Mouse (Mus musculus): Measurements from ENCODE around the gene Aipl1. TPM values are rescaled to one million over a fixed set of nuclear protein-coding genes. Genes with fewer than 3 reads are reported as not detected.

The Aipl1 gene
- polyA plus RNA-seq (2012; rRNA removed) = 0.04 and 0.06 TPM in 2 replicates

DNA sequence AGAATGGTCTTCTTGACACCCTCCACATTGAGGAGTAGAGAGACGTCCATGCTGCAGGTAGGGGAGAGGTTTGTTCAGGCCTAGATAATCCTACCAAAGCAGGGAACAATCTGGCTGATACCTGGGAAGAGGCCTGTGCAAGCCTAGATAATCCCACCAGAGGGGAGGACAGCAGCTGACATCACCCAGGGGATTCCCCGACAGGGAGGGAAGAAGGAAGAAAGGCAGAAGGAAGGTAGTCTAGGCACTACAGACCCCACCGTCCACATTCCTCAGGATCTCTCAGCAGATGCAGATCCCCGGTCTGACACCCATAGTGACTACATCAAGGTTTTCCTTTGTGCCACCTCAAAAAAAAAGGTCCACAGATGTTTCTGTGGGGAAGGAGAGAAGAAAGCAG lies at the start of gene Aipl1:
Aipl1 (minus strand) TSS at position 101 of the 400 bp plus-strand sequence.
- Histone ChIP-seq H3K4me1 (ENCODE audit: control insufficient read depth, insufficient read depth, low read length) (peaks cover 4% of the 10 kb centered on the region; the same call in 1 of the 2 replicates), H3K27ac (ENCODE audit: insufficient read depth, low read length) (no peak within 1 kb of the TSS), H3K4me3 (ENCODE audit: insufficient read depth, low read length) (no peak within 1 kb of the TSS)
- TF ChIP-seq CTCF (IDR thresholded peaks at IDR 0.05; ENCODE audit: extremely low read depth, insufficient read depth, low read length) = no peak
- no peak for TF ChIP-seq POLR2A (IDR thresholded peaks at IDR 0.05; ENCODE audit: extremely low read depth, insufficient read depth, low read length)

DNA sequence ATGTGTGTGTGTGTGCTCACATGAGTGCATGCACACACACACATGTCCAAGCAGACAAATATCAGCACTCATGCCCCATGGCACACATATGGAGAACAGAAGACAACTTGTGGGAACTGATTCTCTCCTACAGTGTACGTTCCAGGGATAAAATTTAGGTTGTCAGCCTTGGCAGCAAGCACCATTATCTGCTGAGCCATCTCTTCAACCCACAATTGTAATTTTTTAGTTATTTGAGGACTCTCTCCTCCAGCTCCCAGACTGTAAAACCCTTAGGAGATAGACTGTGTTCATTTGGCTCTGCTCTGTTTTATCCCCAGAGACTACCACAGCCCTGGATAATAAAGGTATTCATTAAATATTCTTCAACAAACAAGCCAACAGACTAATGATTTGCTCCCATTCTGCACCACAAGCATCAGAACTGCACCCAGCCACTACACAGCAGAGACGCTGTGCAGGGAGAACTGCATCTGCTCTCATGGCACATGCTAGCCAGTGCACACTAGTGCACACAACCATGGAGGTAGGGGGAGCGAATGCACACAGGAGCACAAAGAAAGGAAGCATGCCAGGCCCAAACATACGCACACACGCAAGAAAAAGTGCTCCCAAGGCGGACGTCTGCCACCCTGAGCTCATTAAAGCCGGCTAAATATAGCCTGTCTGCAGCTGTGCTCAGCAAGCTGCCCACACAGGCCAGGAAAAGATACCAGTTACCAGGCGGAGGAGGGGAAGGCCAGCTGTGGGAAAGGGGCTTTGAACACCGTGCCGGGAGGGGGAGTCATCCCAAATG lies 49.1 kb upstream of the Aipl1 start:
- no peak overlapping the region for H3K4me3 ChIP-seq (ENCODE audit: insufficient read depth, low read length)
- peaks cover 18% of the 10 kb centered on the region for H3K4me1 ChIP-seq (ENCODE audit: control insufficient read depth, insufficient read depth, low read length)
- TF ChIP-seq CTCF (IDR thresholded peaks at IDR 0.05; ENCODE audit: extremely low read depth, insufficient read depth, low read length) = no peak
- TF ChIP-seq POLR2A (IDR thresholded peaks at IDR 0.05; ENCODE audit: extremely low read depth, insufficient read depth, low read length) = 0 out of 2 replicates have a peak, but pooled peaks have one; percentile 20
- H3K27ac ChIP-seq (ENCODE audit: insufficient read depth, low read length) = peak overlapping the region; percentile 68

- no peak for TF ChIP-seq POLR2A (IDR thresholded peaks at IDR 0.05; ENCODE audit: extremely low read depth, insufficient read depth, low read length)
- peaks cover 17% of the 10 kb centered on the region for H3K4me1 ChIP-seq (ENCODE audit: control insufficient read depth, insufficient read depth, low read length)
- no peak overlapping the region for H3K4me3 ChIP-seq (ENCODE audit: insufficient read depth, low read length)
- H3K27ac ChIP-seq (ENCODE audit: insufficient read depth, low read length) = no peak overlapping the region
Measured at GRCm38 (mm10) chr11:72084337-72084736, 47.0 kb upstream of the Aipl1 start.

GRCm38 (mm10) chr11:72082601-72083000 lies 45.3 kb upstream of the Aipl1 start:
- peaks cover 17% of the 10 kb centered on the region for H3K4me1 ChIP-seq (ENCODE audit: control insufficient read depth, insufficient read depth, low read length)
- H3K27ac ChIP-seq (ENCODE audit: insufficient read depth, low read length) = no peak overlapping the region
- no peak overlapping the region for H3K4me3 ChIP-seq (ENCODE audit: insufficient read depth, low read length)
- TF ChIP-seq POLR2A (IDR thresholded peaks at IDR 0.05; ENCODE audit: extremely low read depth, insufficient read depth, low read length) (no peak), CTCF (IDR thresholded peaks at IDR 0.05; ENCODE audit: extremely low read depth, insufficient read depth, low read length) (no peak)

DNA sequence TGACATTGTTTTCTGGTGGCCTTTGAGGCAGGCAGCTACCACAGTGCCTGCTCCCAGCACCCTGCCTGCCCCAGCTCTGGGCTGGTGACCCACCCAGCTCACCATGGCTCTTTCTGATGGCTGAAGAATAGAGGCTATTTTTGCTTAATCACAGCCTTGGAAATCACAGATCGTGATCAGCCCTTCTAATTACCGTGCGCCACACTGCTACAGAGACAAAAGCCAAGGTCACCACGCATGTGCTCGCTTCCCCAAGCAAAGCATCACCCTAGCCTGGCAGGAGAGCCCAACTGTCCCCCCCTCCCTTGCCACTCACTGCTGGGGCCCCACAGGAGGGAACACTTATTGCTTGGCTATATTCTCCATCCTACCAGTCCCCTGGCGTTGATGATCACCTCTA lies 43.2 kb upstream of the Aipl1 start:
- no peak for TF ChIP-seq CTCF (IDR thresholded peaks at IDR 0.05; ENCODE audit: extremely low read depth, insufficient read depth, low read length)
- TF ChIP-seq POLR2A (IDR thresholded peaks at IDR 0.05; ENCODE audit: extremely low read depth, insufficient read depth, low read length) = no peak
- no peak overlapping the region for H3K27ac ChIP-seq (ENCODE audit: insufficient read depth, low read length)
- no peak overlapping the region for H3K4me3 ChIP-seq (ENCODE audit: insufficient read depth, low read length)
- H3K4me1 ChIP-seq (ENCODE audit: control insufficient read depth, insufficient read depth, low read length) = peaks cover 6% of the 10 kb centered on the region; the same call in 1 of the 2 replicates

- no peak overlapping the region for H3K4me3 ChIP-seq (ENCODE audit: insufficient read depth, low read length)
- TF ChIP-seq POLR2A (IDR thresholded peaks at IDR 0.05; ENCODE audit: extremely low read depth, insufficient read depth, low read length) (no peak), CTCF (IDR thresholded peaks at IDR 0.05; ENCODE audit: extremely low read depth, insufficient read depth, low read length) (no peak)
Measured at GRCm38 (mm10) chr11:72078647-72079046, 41.3 kb upstream of the Aipl1 start.

GRCm38 (mm10) chr11:72078056-72078455 lies 40.7 kb upstream of the Aipl1 start:
- no peak for TF ChIP-seq CTCF (IDR thresholded peaks at IDR 0.05; ENCODE audit: extremely low read depth, insufficient read depth, low read length)
- no peak for TF ChIP-seq POLR2A (IDR thresholded peaks at IDR 0.05; ENCODE audit: extremely low read depth, insufficient read depth, low read length)
- Histone ChIP-seq H3K27ac (ENCODE audit: insufficient read depth, low read length) (no peak overlapping the region), H3K4me1 (ENCODE audit: control insufficient read depth, insufficient read depth, low read length) (peaks cover 9% of the 10 kb centered on the region), H3K4me3 (ENCODE audit: insufficient read depth, low read length) (no peak overlapping the region)

More at GRCm38 (mm10) chr11:72078647-72079046, 41.3 kb upstream of the Aipl1 start:
- Histone ChIP-seq H3K4me1 (ENCODE audit: control insufficient read depth, insufficient read depth, low read length) (peaks cover 9% of the 10 kb centered on the region), H3K27ac (ENCODE audit: insufficient read depth, low read length) (no peak overlapping the region)

DNA sequence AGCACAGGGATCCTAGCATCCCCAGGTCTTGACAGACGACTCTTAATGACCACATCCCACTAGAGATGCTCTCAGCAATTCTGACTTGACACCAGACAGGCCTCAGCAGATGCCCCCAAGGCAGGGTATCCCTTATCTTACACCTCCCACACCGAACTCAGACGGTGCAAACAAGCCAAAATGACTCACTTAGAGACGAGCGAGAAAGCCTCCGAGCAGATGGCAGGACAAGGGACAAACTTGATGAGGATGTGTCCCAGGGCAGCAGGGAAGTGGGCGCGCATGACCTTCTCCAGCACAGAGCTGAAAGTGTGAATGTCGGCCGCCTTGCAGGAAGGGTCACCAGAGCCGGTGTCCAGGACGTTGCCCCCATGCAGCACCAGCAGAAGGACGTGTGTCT lies 36.9 kb upstream of the Aipl1 start:
- TF ChIP-seq CTCF (IDR thresholded peaks at IDR 0.05; ENCODE audit: extremely low read depth, insufficient read depth, low read length) = no peak
- TF ChIP-seq POLR2A (IDR thresholded peaks at IDR 0.05; ENCODE audit: extremely low read depth, insufficient read depth, low read length) = no peak
- Histone ChIP-seq H3K4me3 (ENCODE audit: insufficient read depth, low read length) (no peak overlapping the region), H3K4me1 (ENCODE audit: control insufficient read depth, insufficient read depth, low read length) (peaks cover 10% of the 10 kb centered on the region), H3K27ac (ENCODE audit: insufficient read depth, low read length) (no peak overlapping the region)

DNA sequence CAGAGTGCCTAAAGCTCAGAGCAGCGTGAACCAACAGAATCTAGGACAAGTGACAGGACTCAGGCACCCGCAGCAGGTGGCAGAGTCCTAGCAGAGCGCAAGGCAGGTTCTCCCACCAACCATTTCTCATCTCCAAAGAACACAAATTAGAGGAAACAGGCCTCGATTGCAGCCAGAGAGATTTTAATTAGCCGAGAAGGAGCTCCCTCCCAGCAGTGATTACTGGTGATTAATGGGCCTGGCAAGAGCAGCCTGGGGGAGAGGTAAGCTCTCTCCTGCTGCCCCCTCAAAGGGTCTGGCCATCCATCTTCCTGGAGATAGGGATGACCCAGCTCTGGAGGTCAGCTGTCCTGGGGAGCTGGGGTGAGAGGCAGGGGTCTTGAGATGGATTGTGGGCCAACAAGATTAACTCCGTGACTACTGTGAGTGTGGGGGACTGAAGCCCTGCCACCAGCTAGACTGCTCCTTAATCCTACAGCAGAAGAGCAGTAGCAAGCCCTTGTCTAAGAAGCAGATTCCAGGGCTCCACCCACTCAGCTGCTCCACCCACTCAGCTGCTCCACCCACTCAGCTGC lies 35.1 kb upstream of the Aipl1 start:
- H3K4me3 ChIP-seq (ENCODE audit: insufficient read depth, low read length) = no peak overlapping the region
- peaks cover 10% of the 10 kb centered on the region for H3K4me1 ChIP-seq (ENCODE audit: control insufficient read depth, insufficient read depth, low read length)
- no peak overlapping the region for H3K27ac ChIP-seq (ENCODE audit: insufficient read depth, low read length)
- TF ChIP-seq POLR2A (IDR thresholded peaks at IDR 0.05; ENCODE audit: extremely low read depth, insufficient read depth, low read length) (no peak), CTCF (IDR thresholded peaks at IDR 0.05; ENCODE audit: extremely low read depth, insufficient read depth, low read length) (no peak)

DNA sequence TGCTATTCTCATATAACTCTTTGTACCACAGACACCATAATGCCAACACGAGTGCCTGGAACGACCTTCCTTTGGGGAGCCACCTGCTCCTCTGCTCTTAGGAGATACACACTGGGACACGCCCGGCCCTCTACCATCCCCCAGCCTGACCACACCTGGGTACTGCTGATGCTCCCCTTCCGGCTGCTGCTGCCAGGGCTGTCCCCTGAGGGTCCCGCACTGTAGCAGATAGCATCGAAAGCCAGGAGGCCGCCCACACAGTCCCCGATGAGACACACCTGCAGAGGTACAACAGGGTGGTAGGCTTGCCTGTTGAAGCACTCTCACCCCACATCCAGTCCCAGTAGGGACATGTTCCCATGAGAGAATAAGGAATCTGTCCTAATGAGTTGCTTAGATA lies 33.4 kb upstream of the Aipl1 start:
- Histone ChIP-seq H3K27ac (ENCODE audit: insufficient read depth, low read length) (no peak overlapping the region), H3K4me3 (ENCODE audit: insufficient read depth, low read length) (no peak overlapping the region), H3K4me1 (ENCODE audit: control insufficient read depth, insufficient read depth, low read length) (peaks cover 10% of the 10 kb centered on the region)
- TF ChIP-seq POLR2A (IDR thresholded peaks at IDR 0.05; ENCODE audit: extremely low read depth, insufficient read depth, low read length) (no peak), CTCF (IDR thresholded peaks at IDR 0.05; ENCODE audit: extremely low read depth, insufficient read depth, low read length) (no peak)
